Mouse (Mus musculus): ENCODE measurements at regions not wholly inside any gene's neighbourhood (a gene's known extent, or its start where the extent isn't known, plus 50 kb on each side); places are given as distances from the start of the nearest gene placed in this dataset.

DNA sequence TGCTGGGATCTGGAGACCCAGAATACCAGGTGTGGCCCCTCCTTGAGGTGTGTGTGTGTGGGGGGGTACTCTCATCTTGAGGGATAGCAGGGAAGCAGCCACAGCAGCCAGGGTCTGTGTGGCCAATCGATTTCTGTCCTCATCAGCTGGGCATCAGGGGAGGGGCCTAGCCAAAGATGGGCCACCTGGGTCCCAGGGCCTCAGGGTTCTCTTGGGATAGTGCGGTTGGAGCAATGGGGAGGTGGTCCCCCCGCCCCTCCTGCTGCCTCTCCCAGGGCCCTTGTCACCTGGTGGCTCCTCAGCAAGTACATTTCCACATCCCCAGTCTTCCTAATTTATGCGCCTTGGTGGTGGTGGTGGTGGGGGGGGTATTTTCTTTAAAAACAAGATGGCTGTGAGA lies 55.4 kb downstream of the Uncx start:
- TF ChIP-seq MYOD1 (IDR thresholded peaks at IDR 0.05; ENCODE audit: control insufficient read depth, insufficient read length, low read depth): no peak
- no peak for TF ChIP-seq CTCF (IDR thresholded peaks at IDR 0.05; ENCODE audit: control insufficient read depth, insufficient read depth, insufficient read length)
- no peak for TF ChIP-seq MAX (IDR thresholded peaks at IDR 0.05)
- no peak for TF ChIP-seq USF1 (IDR thresholded peaks at IDR 0.05; ENCODE audit: low read depth)
